Mouse (Mus musculus) heart, embryonic 12.5 days (tissue): ENCODE results near the gene Aoc1. TPM values are rescaled to one million over a fixed set of nuclear protein-coding genes. Genes with fewer than 3 reads are reported as not detected.

Experiments
- ATAC-seq: fragments of 200-750 bp; cut with Nextera tagmentation; 2 replicates; pipeline ENCODE4 v1.8.0; 2017; ENCODE audit warnings: moderate TSS enrichment, moderate library complexity; ENCODE audit not compliant: insufficient number of reproducible peaks, low FRiP score
- H3K27ac ChIP-seq: fragments of 300-500 bp; sonication (generic); 2 replicates; pipeline ENCODE4 v1.5.1; 2016; ENCODE audit warnings: mild to moderate bottlenecking, moderate library complexity; ENCODE audit not compliant: poor library complexity, severe bottlenecking
- H3K27me3 ChIP-seq: fragments of 300-500 bp; sonication (generic); replicated peaks from 2 replicates; pipeline ENCODE4 v1.6.1; 2016; ENCODE audit warnings: mild to moderate bottlenecking, moderate library complexity
- H3K36me3 ChIP-seq: fragments of 300-500 bp; sonication (generic); 2 replicates; pipeline ENCODE4 v1.6.1; 2016; ENCODE audit warnings: mild to moderate bottlenecking, moderate library complexity
- H3K4me1 ChIP-seq: fragments of 300-500 bp; sonication (generic); replicated peaks from 2 replicates; pipeline ENCODE4 v1.6.1; 2016; ENCODE audit warnings: mild to moderate bottlenecking
- H3K4me2 ChIP-seq: fragments of 300-500 bp; sonication (generic); 2 replicates; pipeline ENCODE4 v1.6.1; 2016; ENCODE audit warnings: mild to moderate bottlenecking, moderate library complexity
- H3K4me3 ChIP-seq: fragments of 300-500 bp; sonication (generic); 2 replicates; pipeline ENCODE4 v1.5.1; 2016; ENCODE audit warnings: mild to moderate bottlenecking
- H3K9ac ChIP-seq: fragments of 300-500 bp; sonication (generic); 2 replicates; pipeline ENCODE4 v1.6.1; 2016; ENCODE audit warnings: mild to moderate bottlenecking, moderate library complexity
- H3K9me3 ChIP-seq: fragments of 300-500 bp; sonication (generic); replicated peaks from 2 replicates; pipeline ENCODE4 v1.6.1; 2016; ENCODE audit warnings: mild to moderate bottlenecking, moderate library complexity
- WGBS: fragments of 180-500 bp; shearing (Covaris S2); methylation state at CpG from one replicate; pipeline ENCODE4 v1.1.7; 2016; 5-methylcytosine and 5-hydroxymethylcytosine counted together
- polyA plus RNA-seq: library from polyadenylated mRNA; unstranded; fragments of >200 nt; fragmentation: Nextera tagmentation; extraction: Ambion mirVana; gene quantifications from 2 replicates; pipeline ENCODE4 v1.2.1, GENCODE M21; 2016

The Aoc1 gene
- polyA plus RNA-seq, 1 experiment from 2014 or later = not detected

- WGBS = 8% methylated on average over 7 of the region's 7 CpGs
- ATAC-seq = peak; percentile 65
- H3K9ac ChIP-seq = peak within 1 kb of the TSS; percentile 80
- no peaks in the 10 kb centered on the region for H3K9me3 ChIP-seq
- H3K4me1 ChIP-seq = peaks cover 39% of the 10 kb centered on the region
- peak within 1 kb of the TSS; percentile 80 for H3K4me2 ChIP-seq
- no peaks in the 10 kb centered on the region for H3K27me3 ChIP-seq
- peak within 1 kb of the TSS; percentile 60 for H3K4me3 ChIP-seq
- peak within 1 kb of the TSS; percentile 94 for H3K27ac ChIP-seq
- H3K36me3 ChIP-seq = peaks cover 61% of the 10 kb centered on the region
Measured at GRCm38 (mm10) chr6:48840371-48840969, 32.2 kb upstream of the Aoc1 start, which contains the start of gene Tmem176a. TSS of gene Tmem176a (plus strand) at chr6:48840919.

- H3K9ac ChIP-seq = peak within 1 kb of the TSS; percentile 80
- peaks cover 55% of the 10 kb centered on the region for H3K36me3 ChIP-seq
- no peaks in the 10 kb centered on the region for H3K9me3 ChIP-seq
- peak; percentile 92 for ATAC-seq
- no peaks in the 10 kb centered on the region for H3K27me3 ChIP-seq
- peak within 1 kb of the TSS; percentile 60 for H3K4me3 ChIP-seq
- peak within 1 kb of the TSS; percentile 94 for H3K27ac ChIP-seq
- H3K4me1 ChIP-seq = peaks cover 39% of the 10 kb centered on the region
- WGBS = 3% methylated on average over 6 of the region's 6 CpGs
- H3K4me2 ChIP-seq = peak within 1 kb of the TSS; percentile 80
Measured at GRCm38 (mm10) chr6:48840973-48841625, 31.6 kb upstream of the Aoc1 start, which contains the start of gene Tmem176b. TSS of gene Tmem176b (minus strand) at chr6:48841496.

GRCm38 (mm10) chr6:48842111-48842842, 30.4 kb upstream of the Aoc1 start:
- Histone ChIP-seq H3K27me3 (no peaks in the 10 kb centered on the region), H3K27ac (peak overlapping the region; percentile 86), H3K4me2 (peak overlapping the region; percentile 80), H3K9me3 (no peaks in the 10 kb centered on the region), H3K4me1 (peaks cover 39% of the 10 kb centered on the region), H3K36me3 (peaks cover 43% of the 10 kb centered on the region), H3K9ac (peak overlapping the region; percentile 80), H3K4me3 (peak overlapping the region; percentile 60)
- 59% methylated on average over 11 of the region's 11 CpGs for WGBS
- ATAC-seq = no peak

GRCm38 (mm10) chr6:48845086-48845485, 27.6 kb upstream of the Aoc1 start:
- no peaks in the 10 kb centered on the region for H3K27me3 ChIP-seq
- no peak overlapping the region for H3K9ac ChIP-seq
- no peak overlapping the region for H3K4me3 ChIP-seq
- WGBS = 53% methylated on average over 4 of the region's 4 CpGs
- no peak overlapping the region for H3K4me2 ChIP-seq
- H3K27ac ChIP-seq = no peak overlapping the region
- ATAC-seq = no peak
- H3K9me3 ChIP-seq = no peaks in the 10 kb centered on the region
- H3K4me1 ChIP-seq = peaks cover 19% of the 10 kb centered on the region
- H3K36me3 ChIP-seq = peaks cover 29% of the 10 kb centered on the region

DNA sequence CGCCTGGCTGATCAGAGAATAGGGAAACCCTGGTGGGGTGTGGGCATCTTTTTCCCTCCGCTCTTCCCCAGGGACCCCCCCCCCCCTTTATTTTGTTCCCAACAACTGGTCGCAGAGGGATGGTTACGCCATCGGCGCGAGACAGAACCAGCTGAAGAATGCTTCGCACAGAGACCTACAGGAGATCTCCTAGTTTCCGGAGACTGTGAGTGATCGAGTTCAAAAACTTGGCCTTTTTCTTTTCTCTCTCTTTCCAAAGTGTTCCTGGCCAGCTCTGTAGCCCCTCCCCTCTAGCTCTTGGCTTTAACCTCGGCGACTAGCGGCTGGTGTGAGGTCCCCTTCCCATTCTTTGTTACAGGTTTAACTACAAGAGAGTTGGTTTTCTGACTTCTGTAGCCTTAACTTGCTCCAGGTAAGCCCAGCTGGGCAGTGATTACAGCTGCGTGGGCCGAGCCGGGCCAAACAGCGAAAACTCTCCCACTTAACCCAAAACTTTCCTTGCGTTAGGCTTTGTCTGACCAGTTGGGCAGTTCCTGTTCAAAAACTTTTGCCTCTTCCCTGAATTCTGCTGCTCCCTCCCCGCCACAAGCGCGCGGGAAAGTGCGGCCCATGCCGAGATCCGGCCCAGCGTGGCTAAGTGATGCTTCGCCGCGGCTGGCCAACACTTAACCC, 20.7 kb upstream of the Aoc1 start:
- H3K27me3 ChIP-seq = no peaks in the 10 kb centered on the region
- peak overlapping the region; percentile 73 for H3K27ac ChIP-seq
- H3K4me1 ChIP-seq = peaks cover 3% of the 10 kb centered on the region; the same call in 1 of the 2 replicates
- peak; percentile 48; the same call in 1 of the 2 replicates for ATAC-seq
- peak overlapping the region; percentile 52 for H3K4me3 ChIP-seq
- peak overlapping the region; percentile 78 for H3K4me2 ChIP-seq
- H3K9me3 ChIP-seq = no peaks in the 10 kb centered on the region; the same call in 1 of the 2 replicates
- no peaks in the 10 kb centered on the region for H3K36me3 ChIP-seq
- H3K9ac ChIP-seq = peak overlapping the region; percentile 65
- WGBS = under 1% methylated on average over 29 of the region's 29 CpGs

GRCm38 (mm10) chr6:48854155-48854554, 18.5 kb upstream of the Aoc1 start:
- Histone ChIP-seq H3K9ac (no peak overlapping the region), H3K4me1 (peaks cover 3% of the 10 kb centered on the region; the same call in 1 of the 2 replicates), H3K9me3 (no peaks in the 10 kb centered on the region; the same call in 1 of the 2 replicates), H3K36me3 (no peaks in the 10 kb centered on the region), H3K4me2 (no peak overlapping the region), H3K4me3 (no peak overlapping the region), H3K27me3 (no peaks in the 10 kb centered on the region), H3K27ac (no peak overlapping the region)
- no peak for ATAC-seq
- 94% methylated on average over 2 of the region's 2 CpGs for WGBS

DNA sequence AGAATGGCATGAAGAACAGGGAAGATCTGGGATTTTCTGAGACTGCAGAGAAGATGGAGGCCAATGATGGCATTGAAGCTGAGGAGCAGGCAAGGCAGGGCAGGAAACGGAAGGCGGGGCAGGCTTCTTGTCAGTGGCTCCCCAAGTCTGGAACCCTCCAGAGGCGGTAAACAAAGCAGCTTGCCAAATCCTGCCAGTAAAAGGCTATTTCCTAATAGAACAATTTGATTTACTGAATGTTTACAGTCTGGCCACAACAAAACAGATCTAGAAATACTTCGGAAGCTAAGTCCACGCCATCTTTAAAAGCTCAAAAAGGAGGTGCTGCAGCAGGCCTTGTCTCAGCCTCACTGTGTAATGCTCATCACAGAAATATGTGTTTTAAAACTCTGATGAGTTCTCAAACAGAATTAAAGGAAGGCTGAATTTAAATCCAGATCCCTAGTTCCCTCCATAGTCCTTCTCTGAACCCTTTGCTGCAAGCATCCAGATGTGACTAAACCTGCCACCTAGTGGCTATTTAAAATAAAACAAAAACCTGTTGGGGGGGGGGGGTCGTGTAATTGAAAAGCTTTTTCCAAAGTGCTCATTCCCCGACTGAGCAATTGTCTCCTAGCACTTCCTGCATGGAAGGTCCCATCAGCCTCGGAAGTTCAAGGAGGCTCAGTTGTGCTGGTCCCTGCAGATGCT, 14.9 kb upstream of the Aoc1 start:
- no peak for ATAC-seq
- H3K27ac ChIP-seq = no peak overlapping the region
- WGBS = 51% methylated on average over 8 of the region's 8 CpGs

GRCm38 (mm10) chr6:48860130-48860815, 12.4 kb upstream of the Aoc1 start:
- no peak overlapping the region for H3K27ac ChIP-seq
- H3K36me3 ChIP-seq = no peaks in the 10 kb centered on the region
- peak overlapping the region; percentile 68 for H3K4me2 ChIP-seq
- H3K9me3 ChIP-seq = no peaks in the 10 kb centered on the region
- WGBS = 15% methylated on average over 23 of the region's 23 CpGs
- H3K9ac ChIP-seq = 0 out of 2 replicates have a peak overlapping the region, but pooled peaks have one; percentile 44
- H3K27me3 ChIP-seq = no peaks in the 10 kb centered on the region
- peak overlapping the region; percentile 45 for H3K4me3 ChIP-seq
- ATAC-seq = peak; percentile 48; the same call in 1 of the 2 replicates
- H3K4me1 ChIP-seq = peaks cover 7% of the 10 kb centered on the region; the same call in 1 of the 2 replicates

More for the DNA sequence above, 14.9 kb upstream of the Aoc1 start:
- Histone ChIP-seq H3K9ac (no peak overlapping the region), H3K4me2 (no peak overlapping the region), H3K9me3 (no peaks in the 10 kb centered on the region; the same call in 1 of the 2 replicates), H3K27me3 (no peaks in the 10 kb centered on the region), H3K4me3 (no peak overlapping the region), H3K36me3 (no peaks in the 10 kb centered on the region), H3K4me1 (peaks cover 7% of the 10 kb centered on the region; the same call in 1 of the 2 replicates)

DNA sequence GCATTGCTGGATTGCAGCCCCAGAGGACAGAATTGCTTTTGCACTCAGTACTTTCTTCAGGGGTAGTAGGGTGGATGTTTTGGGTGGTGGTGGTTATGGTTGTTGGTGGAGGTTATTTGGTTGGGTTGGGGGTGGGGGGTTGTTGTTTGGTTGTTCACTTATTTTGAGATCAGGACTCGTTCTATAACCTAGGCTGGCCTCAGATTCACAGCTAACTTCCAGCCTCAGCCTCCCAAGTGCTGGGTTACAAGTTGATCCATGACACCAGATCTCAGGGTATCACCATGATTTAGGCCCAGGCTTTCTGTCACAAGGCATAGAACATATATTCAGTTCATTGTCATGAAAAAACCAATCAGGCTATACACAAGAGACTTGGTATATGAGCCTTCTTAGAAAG, 11.8 kb upstream of the Aoc1 start:
- Histone ChIP-seq H3K9ac (no peak overlapping the region), H3K27me3 (no peaks in the 10 kb centered on the region), H3K4me1 (peaks cover 7% of the 10 kb centered on the region; the same call in 1 of the 2 replicates), H3K9me3 (no peaks in the 10 kb centered on the region), H3K27ac (no peak overlapping the region), H3K36me3 (no peaks in the 10 kb centered on the region), H3K4me2 (peak overlapping the region; percentile 68), H3K4me3 (no peak overlapping the region)
- WGBS = 81% methylated on average over 1 of the region's 1 CpGs
- ATAC-seq = no peak
